Mouse (Mus musculus) forebrain, embryonic 12.5 days (tissue): ENCODE measurements at regions not wholly inside any gene's neighbourhood (a gene's known extent, or its start where the extent isn't known, plus 50 kb on each side); places are given as distances from the start of the nearest gene placed in this dataset.

Experiments used
- ATAC-seq: fragments of 200-750 bp; cut with Nextera tagmentation; 2 replicates; pipeline ENCODE4 v1.8.0; 2017; ENCODE audit warnings: moderate TSS enrichment; ENCODE audit not compliant: low FRiP score
- H3K27ac ChIP-seq: fragments of 300-500 bp; sonication (generic); 2 replicates; pipeline ENCODE4 v1.5.1; 2016; ENCODE audit warnings: mild to moderate bottlenecking
- H3K27me3 ChIP-seq: fragments of 300-500 bp; sonication (generic); 2 replicates; pipeline ENCODE4 v1.6.1; 2016; ENCODE audit warnings: mild to moderate bottlenecking
- H3K36me3 ChIP-seq: fragments of 300-500 bp; sonication (generic); replicated peaks from 2 replicates; pipeline ENCODE4 v1.6.1; 2016; ENCODE audit warnings: mild to moderate bottlenecking
- H3K4me1 ChIP-seq: fragments of 300-500 bp; sonication (generic); 2 replicates; pipeline ENCODE4 v1.6.1; 2016
- H3K4me2 ChIP-seq: fragments of 300-500 bp; sonication (generic); 2 replicates; pipeline ENCODE4 v1.6.1; 2016; ENCODE audit warnings: mild to moderate bottlenecking, moderate library complexity
- H3K4me3 ChIP-seq: fragments of 300-500 bp; sonication (generic); replicated peaks from 2 replicates; pipeline ENCODE4 v1.5.1; 2016; ENCODE audit warnings: mild to moderate bottlenecking
- H3K9ac ChIP-seq: fragments of 300-500 bp; sonication (generic); 2 replicates; pipeline ENCODE4 v1.6.1; 2016; ENCODE audit warnings: mild to moderate bottlenecking
- H3K9me3 ChIP-seq: fragments of 300-500 bp; sonication (generic); 2 replicates; pipeline ENCODE4 v1.6.1; 2016
- WGBS: fragments of 180-500 bp; shearing (Covaris S2); methylation state at CpG from one replicate; pipeline ENCODE4 v1.1.7; 2016; 5-methylcytosine and 5-hydroxymethylcytosine counted together

GRCm38 (mm10) chr8:115539600-115539999 is 168.0 kb downstream of the Maf start:
- ATAC-seq, result no peak
- H3K27ac ChIP-seq, result no peak overlapping the region
- 87% methylated on average over 9 of the region's 9 CpGs for WGBS
- no peaks in the 10 kb centered on the region for H3K9me3 ChIP-seq
- peaks cover 17% of the 10 kb centered on the region for H3K4me1 ChIP-seq
- H3K9ac ChIP-seq, result no peak overlapping the region
- no peaks in the 10 kb centered on the region for H3K36me3 ChIP-seq
- no peaks in the 10 kb centered on the region for H3K27me3 ChIP-seq
- H3K4me3 ChIP-seq, result no peak overlapping the region
- H3K4me2 ChIP-seq, result no peak overlapping the region

GRCm38 (mm10) chr8:115538236-115538635 is 169.4 kb downstream of the Maf start:
- WGBS, result 89% methylated on average over 4 of the region's 4 CpGs
- no peaks in the 10 kb centered on the region for H3K27me3 ChIP-seq
- no peak overlapping the region for H3K4me2 ChIP-seq
- H3K9me3 ChIP-seq, result no peaks in the 10 kb centered on the region
- no peak for ATAC-seq
- H3K4me1 ChIP-seq, result peaks cover 17% of the 10 kb centered on the region
- no peak overlapping the region for H3K9ac ChIP-seq
- H3K4me3 ChIP-seq, result no peak overlapping the region
- no peak overlapping the region for H3K27ac ChIP-seq
- no peaks in the 10 kb centered on the region for H3K36me3 ChIP-seq

- H3K4me2 ChIP-seq, result no peak overlapping the region
- no peak overlapping the region for H3K27ac ChIP-seq
- H3K27me3 ChIP-seq, result no peaks in the 10 kb centered on the region
- H3K9ac ChIP-seq, result no peak overlapping the region
- peaks cover 17% of the 10 kb centered on the region for H3K4me1 ChIP-seq
- H3K36me3 ChIP-seq, result no peaks in the 10 kb centered on the region
- no peak overlapping the region for H3K4me3 ChIP-seq
- no peaks in the 10 kb centered on the region for H3K9me3 ChIP-seq
- ATAC-seq, result no peak
- WGBS, result 31% methylated on average over 5 of the region's 5 CpGs
Measured at GRCm38 (mm10) chr8:115537761-115538160, 169.8 kb downstream of the Maf start.

- H3K4me3 ChIP-seq, result no peak overlapping the region
- 82% methylated on average over 19 of the region's 19 CpGs for WGBS
- H3K27me3 ChIP-seq, result no peaks in the 10 kb centered on the region
- H3K4me1 ChIP-seq, result peaks cover 17% of the 10 kb centered on the region
- H3K36me3 ChIP-seq, result no peaks in the 10 kb centered on the region
- no peak for ATAC-seq
- H3K27ac ChIP-seq, result no peak overlapping the region
- H3K9me3 ChIP-seq, result no peaks in the 10 kb centered on the region
- no peak overlapping the region for H3K9ac ChIP-seq
- no peak overlapping the region for H3K4me2 ChIP-seq
Measured at GRCm38 (mm10) chr8:115536554-115537346, 170.8 kb downstream of the Maf start.

GRCm38 (mm10) chr8:115536001-115536400 is 171.6 kb downstream of the Maf start:
- no peaks in the 10 kb centered on the region for H3K27me3 ChIP-seq
- no peak overlapping the region for H3K4me2 ChIP-seq
- no peak for ATAC-seq
- 89% methylated on average over 8 of the region's 8 CpGs for WGBS
- H3K4me1 ChIP-seq, result peaks cover 17% of the 10 kb centered on the region
- H3K9ac ChIP-seq, result no peak overlapping the region
- H3K4me3 ChIP-seq, result no peak overlapping the region
- H3K9me3 ChIP-seq, result no peaks in the 10 kb centered on the region
- H3K27ac ChIP-seq, result no peak overlapping the region
- H3K36me3 ChIP-seq, result no peaks in the 10 kb centered on the region

- Histone ChIP-seq H3K27me3 (no peaks in the 10 kb centered on the region), H3K4me2 (no peak overlapping the region), H3K36me3 (no peaks in the 10 kb centered on the region), H3K4me3 (no peak overlapping the region), H3K9ac (no peak overlapping the region), H3K4me1 (peaks cover 15% of the 10 kb centered on the region), H3K27ac (no peak overlapping the region), H3K9me3 (no peaks in the 10 kb centered on the region)
- ATAC-seq, result no peak
- 79% methylated on average over 2 of the region's 2 CpGs for WGBS
Measured at GRCm38 (mm10) chr8:115534030-115534429, 173.6 kb downstream of the Maf start.

GRCm38 (mm10) chr8:115531343-115531742 is 176.3 kb downstream of the Maf start:
- no peaks in the 10 kb centered on the region for H3K9me3 ChIP-seq
- H3K27me3 ChIP-seq, result no peaks in the 10 kb centered on the region
- ATAC-seq, result no peak
- no peaks in the 10 kb centered on the region for H3K36me3 ChIP-seq
- H3K4me3 ChIP-seq, result no peak overlapping the region
- no peak overlapping the region for H3K4me2 ChIP-seq
- no peak overlapping the region for H3K9ac ChIP-seq
- H3K27ac ChIP-seq, result no peak overlapping the region
- peaks cover under 1% of the 10 kb centered on the region; the same call in 1 of the 2 replicates for H3K4me1 ChIP-seq
- WGBS, result 94% methylated on average over 6 of the region's 6 CpGs

GRCm38 (mm10) chr8:115529568-115530342 is 177.8 kb downstream of the Maf start:
- ATAC-seq, result no peak
- Histone ChIP-seq H3K9me3 (no peaks in the 10 kb centered on the region), H3K27ac (no peak overlapping the region), H3K4me1 (no peaks in the 10 kb centered on the region; the same call in 1 of the 2 replicates), H3K4me2 (no peak overlapping the region), H3K4me3 (no peak overlapping the region), H3K27me3 (no peaks in the 10 kb centered on the region), H3K9ac (no peak overlapping the region), H3K36me3 (no peaks in the 10 kb centered on the region)
- WGBS, result 66% methylated on average over 14 of the region's 14 CpGs

- no peaks in the 10 kb centered on the region; the same call in 1 of the 2 replicates for H3K4me1 ChIP-seq
- H3K9me3 ChIP-seq, result no peaks in the 10 kb centered on the region
- H3K27me3 ChIP-seq, result no peaks in the 10 kb centered on the region
- no peak overlapping the region for H3K4me2 ChIP-seq
- WGBS, result 94% methylated on average over 11 of the region's 11 CpGs
- no peak overlapping the region for H3K4me3 ChIP-seq
- H3K27ac ChIP-seq, result no peak overlapping the region
- H3K9ac ChIP-seq, result no peak overlapping the region
- no peak for ATAC-seq
- no peaks in the 10 kb centered on the region for H3K36me3 ChIP-seq
Measured at GRCm38 (mm10) chr8:115528879-115529278, 178.7 kb downstream of the Maf start.

GRCm38 (mm10) chr8:115525149-115525548 is 182.4 kb downstream of the Maf start:
- Histone ChIP-seq H3K4me1 (no peaks in the 10 kb centered on the region; the same call in 1 of the 2 replicates), H3K27ac (no peak overlapping the region), H3K27me3 (no peaks in the 10 kb centered on the region), H3K9me3 (no peaks in the 10 kb centered on the region), H3K4me2 (no peak overlapping the region), H3K9ac (no peak overlapping the region), H3K4me3 (no peak overlapping the region), H3K36me3 (no peaks in the 10 kb centered on the region)
- ATAC-seq, result no peak
- WGBS, result 90% methylated on average over 8 of the region's 8 CpGs

- no peak for ATAC-seq
- Histone ChIP-seq H3K27ac (no peak overlapping the region), H3K4me3 (no peak overlapping the region), H3K27me3 (no peaks in the 10 kb centered on the region), H3K9me3 (no peaks in the 10 kb centered on the region), H3K9ac (no peak overlapping the region), H3K4me1 (no peaks in the 10 kb centered on the region; the same call in 1 of the 2 replicates), H3K36me3 (no peaks in the 10 kb centered on the region), H3K4me2 (no peak overlapping the region)
- WGBS, result 90% methylated on average over 8 of the region's 8 CpGs
Measured at GRCm38 (mm10) chr8:115524713-115525112, 182.9 kb downstream of the Maf start.

GRCm38 (mm10) chr8:115522527-115522926 is 185.1 kb downstream of the Maf start:
- no peaks in the 10 kb centered on the region for H3K27me3 ChIP-seq
- no peaks in the 10 kb centered on the region for H3K9me3 ChIP-seq
- H3K36me3 ChIP-seq, result no peaks in the 10 kb centered on the region
- no peak overlapping the region for H3K4me3 ChIP-seq
- no peak overlapping the region for H3K4me2 ChIP-seq
- no peaks in the 10 kb centered on the region; the same call in 1 of the 2 replicates for H3K4me1 ChIP-seq
- no peak overlapping the region for H3K27ac ChIP-seq
- no peak overlapping the region for H3K9ac ChIP-seq
- ATAC-seq, result no peak
- 71% methylated on average over 5 of the region's 5 CpGs for WGBS
